Mouse (Mus musculus): Measurements from ENCODE around the gene Phtf2. TPM values are rescaled to one million over a fixed set of nuclear protein-coding genes. Genes with fewer than 3 reads are reported as not detected.
"Not testable (repeated sequence)": the region's sequence is repeated elsewhere in the genome, so short reads cannot be mapped to it uniquely, and the experiment has no call there.

The Phtf2 gene
- polyA plus RNA-seq, 1 experiment from 2014 or later = 8.7 TPM

DNA sequence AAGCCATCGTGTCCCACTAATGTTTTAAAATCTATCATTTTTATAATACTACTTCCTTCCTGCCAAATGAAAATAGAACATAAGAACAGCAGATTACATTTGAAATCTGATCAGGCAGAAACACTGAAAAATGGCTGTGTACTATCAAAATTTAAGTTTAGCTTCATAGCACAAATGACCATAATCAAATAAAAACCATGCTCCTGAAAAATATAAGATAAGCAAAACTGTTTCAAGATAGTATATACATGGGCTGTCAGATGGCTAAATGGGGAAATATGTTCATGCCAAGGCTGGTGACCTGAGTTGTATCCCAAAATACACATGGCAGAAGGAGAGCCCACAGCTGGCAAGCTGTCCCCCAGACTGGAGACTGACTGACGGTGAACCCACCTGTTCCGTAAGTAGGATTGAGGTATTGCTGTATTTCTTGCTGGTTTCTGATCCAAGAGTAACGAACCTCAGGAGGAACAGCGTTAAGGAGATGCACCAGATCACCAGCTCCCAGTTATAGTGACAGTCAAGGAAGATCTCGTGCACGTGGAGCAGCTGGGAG, 116.5 kb downstream of the Phtf2 start:
- Histone ChIP-seq H3K36me3 (ENCODE audit: inconsistent target) (no peaks in the 10 kb centered on the region), H3K4me3 (ENCODE audit: inconsistent target) (no peak overlapping the region), H3K27ac (no peak overlapping the region), H3K79me2 (ENCODE audit: inconsistent target) (no peaks in the 10 kb centered on the region)
- 92% methylated on average over 7 of the region's 7 CpGs for WGBS (ENCODE audit: missing documents)

GRCm38 (mm10) chr5:20762441-20762840, 119.5 kb downstream of the Phtf2 start:
- not testable (repeated sequence) for H3K79me2 ChIP-seq (ENCODE audit: inconsistent target); H3K27ac ChIP-seq; H3K36me3 ChIP-seq (ENCODE audit: inconsistent target); H3K4me3 ChIP-seq (ENCODE audit: inconsistent target)
- 84% methylated on average over 3 of the region's 3 CpGs for WGBS (ENCODE audit: missing documents)

GRCm38 (mm10) chr5:20760368-20761162, 121.4 kb downstream of the Phtf2 start:
- no peaks in the 10 kb centered on the region for H3K36me3 ChIP-seq (ENCODE audit: inconsistent target)
- WGBS (ENCODE audit: missing documents) = 96% methylated on average over 12 of the region's 12 CpGs
- no peak overlapping the region for H3K27ac ChIP-seq
- no peak overlapping the region for H3K4me3 ChIP-seq (ENCODE audit: inconsistent target)
- no peaks in the 10 kb centered on the region for H3K79me2 ChIP-seq (ENCODE audit: inconsistent target)

- no peaks in the 10 kb centered on the region for H3K36me3 ChIP-seq (ENCODE audit: inconsistent target)
- no peak overlapping the region for H3K27ac ChIP-seq
- whole genome bisulfite sequencing (ENCODE audit: missing documents) = 93% methylated on average over 5 of the region's 5 CpGs
- H3K79me2 ChIP-seq (ENCODE audit: inconsistent target) = no peaks in the 10 kb centered on the region
- no peak overlapping the region for H3K4me3 ChIP-seq (ENCODE audit: inconsistent target)
These were observed 122.2 kb downstream of the Phtf2 start for GRCm38 (mm10) chr5:20759771-20760170.

GRCm38 (mm10) chr5:20753963-20754362, 128.0 kb downstream of the Phtf2 start:
- 96% methylated on average over 5 of the region's 5 CpGs for WGBS (ENCODE audit: missing documents)
- Histone ChIP-seq H3K79me2 (ENCODE audit: inconsistent target) (no peaks in the 10 kb centered on the region), H3K36me3 (ENCODE audit: inconsistent target) (no peaks in the 10 kb centered on the region), H3K4me3 (ENCODE audit: inconsistent target) (no peak overlapping the region), H3K27ac (no peak overlapping the region)

GRCm38 (mm10) chr5:20753096-20753495, 128.8 kb downstream of the Phtf2 start:
- Histone ChIP-seq H3K36me3 (ENCODE audit: inconsistent target) (no peaks in the 10 kb centered on the region), H3K4me3 (ENCODE audit: inconsistent target) (no peak overlapping the region), H3K27ac (no peak overlapping the region), H3K79me2 (ENCODE audit: inconsistent target) (no peaks in the 10 kb centered on the region)
- 96% methylated on average over 2 of the region's 2 CpGs for WGBS (ENCODE audit: missing documents)

GRCm38 (mm10) chr5:20751696-20752095, 130.2 kb downstream of the Phtf2 start:
- H3K27ac ChIP-seq = no peak overlapping the region
- no peaks in the 10 kb centered on the region for H3K79me2 ChIP-seq (ENCODE audit: inconsistent target)
- 93% methylated on average over 7 of the region's 7 CpGs for WGBS (ENCODE audit: missing documents)
- H3K36me3 ChIP-seq (ENCODE audit: inconsistent target) = no peaks in the 10 kb centered on the region
- H3K4me3 ChIP-seq (ENCODE audit: inconsistent target) = no peak overlapping the region

DNA sequence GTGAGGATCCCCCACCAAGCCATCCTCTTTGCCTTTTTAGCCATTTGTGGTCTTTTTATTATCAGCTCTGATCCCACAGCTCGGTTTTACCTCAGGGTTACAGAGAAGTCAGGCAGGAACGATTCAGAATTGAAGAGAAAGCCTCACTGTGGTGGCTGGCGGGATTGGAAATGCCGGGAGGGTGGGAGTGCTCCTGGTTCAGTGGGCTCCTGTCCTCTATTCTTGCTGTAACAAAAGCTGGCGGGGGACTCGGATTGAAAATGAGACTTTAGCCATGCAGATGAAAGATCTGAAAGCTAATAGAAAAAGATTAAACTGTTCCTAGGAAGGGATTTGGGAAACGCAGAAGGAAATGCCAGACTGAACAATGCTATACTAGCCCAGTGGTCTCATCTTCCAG, 130.9 kb downstream of the Phtf2 start:
- H3K27ac ChIP-seq = no peak overlapping the region
- H3K79me2 ChIP-seq (ENCODE audit: inconsistent target) = no peaks in the 10 kb centered on the region
- 94% methylated on average over 7 of the region's 7 CpGs for WGBS (ENCODE audit: missing documents)

DNA sequence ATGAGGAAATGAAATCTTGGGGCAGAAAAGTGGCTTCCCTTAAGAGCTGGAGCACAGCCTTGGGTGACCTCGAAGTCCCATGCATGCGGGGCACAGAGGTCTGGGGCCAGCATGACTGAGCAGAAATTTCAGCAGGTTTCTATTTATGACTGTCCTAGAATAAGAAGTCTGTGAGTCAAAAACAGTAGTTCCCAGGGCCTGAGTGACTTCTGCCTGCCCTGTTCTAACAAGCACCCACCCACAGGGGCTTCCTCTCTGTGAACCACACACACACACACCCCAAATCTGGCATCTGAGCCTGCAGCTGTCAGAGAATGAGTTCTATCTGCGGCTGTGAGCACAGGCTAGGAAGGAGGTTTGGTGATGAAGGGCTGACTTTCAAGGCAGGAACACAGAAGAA, 132.4 kb downstream of the Phtf2 start:
- 2% methylated on average over 3 of the region's 3 CpGs for WGBS (ENCODE audit: missing documents)
- Histone ChIP-seq H3K4me3 (ENCODE audit: inconsistent target) (no peak overlapping the region), H3K36me3 (ENCODE audit: inconsistent target) (no peaks in the 10 kb centered on the region), H3K27ac (no peak overlapping the region), H3K79me2 (ENCODE audit: inconsistent target) (no peaks in the 10 kb centered on the region)

More for the DNA sequence above, 130.9 kb downstream of the Phtf2 start:
- H3K4me3 ChIP-seq (ENCODE audit: inconsistent target) = no peak overlapping the region
- H3K36me3 ChIP-seq (ENCODE audit: inconsistent target) = no peaks in the 10 kb centered on the region

GRCm38 (mm10) chr5:20748856-20749255, 133.1 kb downstream of the Phtf2 start:
- H3K4me3 ChIP-seq (ENCODE audit: inconsistent target) = no peak overlapping the region
- no peaks in the 10 kb centered on the region for H3K79me2 ChIP-seq (ENCODE audit: inconsistent target)
- H3K27ac ChIP-seq = no peak overlapping the region
- H3K36me3 ChIP-seq (ENCODE audit: inconsistent target) = no peaks in the 10 kb centered on the region
- 98% methylated on average over 8 of the region's 8 CpGs for WGBS (ENCODE audit: missing documents)

GRCm38 (mm10) chr5:20748142-20748541, 133.8 kb downstream of the Phtf2 start:
- whole genome bisulfite sequencing (ENCODE audit: missing documents) = 95% methylated on average over 4 of the region's 4 CpGs
- no peaks in the 10 kb centered on the region for H3K36me3 ChIP-seq (ENCODE audit: inconsistent target)
- H3K4me3 ChIP-seq (ENCODE audit: inconsistent target) = no peak overlapping the region
- H3K27ac ChIP-seq = no peak overlapping the region
- no peaks in the 10 kb centered on the region for H3K79me2 ChIP-seq (ENCODE audit: inconsistent target)

GRCm38 (mm10) chr5:20741936-20742335, 140.0 kb downstream of the Phtf2 start:
- Histone ChIP-seq H3K4me3 (ENCODE audit: inconsistent target) (no peak overlapping the region), H3K27ac (no peak overlapping the region), H3K79me2 (ENCODE audit: inconsistent target) (no peaks in the 10 kb centered on the region), H3K36me3 (ENCODE audit: inconsistent target) (no peaks in the 10 kb centered on the region)
- WGBS (ENCODE audit: missing documents) = 93% methylated on average over 8 of the region's 8 CpGs

DNA sequence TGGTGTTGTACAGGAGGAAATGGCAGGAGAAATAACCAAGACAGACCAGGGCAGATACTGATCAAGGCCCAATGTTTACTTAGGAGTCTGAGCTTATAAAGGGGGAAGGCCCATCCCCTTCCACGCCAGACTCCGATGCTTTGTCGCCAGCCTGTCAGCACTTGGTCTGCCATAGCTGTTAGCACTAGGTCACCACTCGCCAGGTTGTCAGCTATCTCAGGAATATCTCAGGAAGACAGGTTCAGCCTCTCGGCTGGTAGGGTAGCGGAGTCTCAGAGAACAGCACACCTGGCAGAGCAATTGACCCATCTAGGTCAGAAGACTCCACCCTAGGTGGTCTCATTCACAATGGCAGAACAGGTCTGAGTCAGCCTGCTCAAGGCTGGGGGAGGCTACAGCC, 140.7 kb downstream of the Phtf2 start:
- no peak overlapping the region for H3K4me3 ChIP-seq (ENCODE audit: inconsistent target)
- no peaks in the 10 kb centered on the region for H3K79me2 ChIP-seq (ENCODE audit: inconsistent target)
- no peak overlapping the region for H3K27ac ChIP-seq
- WGBS (ENCODE audit: missing documents) = 95% methylated on average over 6 of the region's 6 CpGs
- no peaks in the 10 kb centered on the region for H3K36me3 ChIP-seq (ENCODE audit: inconsistent target)

DNA sequence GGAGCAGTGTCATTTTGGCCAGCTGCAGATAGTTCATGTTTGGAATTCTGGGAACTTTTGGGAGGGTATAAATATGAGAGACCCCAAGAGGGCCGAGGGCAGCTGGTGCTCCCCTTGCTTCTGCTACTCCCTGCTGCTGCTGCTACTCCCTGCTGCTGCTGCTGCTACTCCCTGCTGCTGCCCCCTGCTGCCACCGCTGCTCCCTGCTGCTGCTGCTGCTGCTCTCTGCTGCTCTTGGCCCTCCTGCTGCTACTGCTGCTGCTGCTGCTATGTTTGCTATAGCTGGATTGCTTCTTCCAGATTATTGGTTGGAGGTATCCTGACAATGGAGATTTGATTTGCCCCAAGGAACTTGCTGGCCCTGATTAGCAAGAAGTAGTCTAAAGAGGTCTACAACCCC, 143.1 kb downstream of the Phtf2 start:
- no peak overlapping the region for H3K27ac ChIP-seq
- WGBS (ENCODE audit: missing documents) = 79% methylated on average over 2 of the region's 2 CpGs
- no peak overlapping the region for H3K4me3 ChIP-seq (ENCODE audit: inconsistent target)
- H3K36me3 ChIP-seq (ENCODE audit: inconsistent target) = no peaks in the 10 kb centered on the region
- no peaks in the 10 kb centered on the region for H3K79me2 ChIP-seq (ENCODE audit: inconsistent target)

- H3K36me3 ChIP-seq (ENCODE audit: inconsistent target); H3K4me3 ChIP-seq (ENCODE audit: inconsistent target); H3K27ac ChIP-seq; H3K79me2 ChIP-seq (ENCODE audit: inconsistent target): not testable (repeated sequence)
- 83% methylated on average over 1 of the region's 4 CpGs for WGBS (ENCODE audit: missing documents)
These were observed 158.7 kb downstream of the Phtf2 start for GRCm38 (mm10) chr5:20723226-20723625.

Measured in macrophage (primary cell).